Comparison of ENCODE assay signal across 16 mouse cellular contexts in genomic region chr14:31697346-31697745, GRCm38 (mm10). TPM values are rescaled to one million over a fixed set of nuclear protein-coding genes. Genes with fewer than 3 reads are reported as not detected.
DNase-seq lines count a peak whose midpoint lies in the region; ATAC-seq and TF ChIP-seq lines count a peak whose summit lies in the region.
"Had no signal": no experiment of that assay in that cellular context is flagged by ENCODE, and none has a peak within 500 bp of the region (broad histone marks: within the 10 kb centered on the region; RNA-seq: fewer than 3 reads in every experiment).

No protein-coding gene starts in this region.

- H3K79me2 ChIP-seq in heart, adult 2 months (replicated peaks; ENCODE audit: control insufficient read depth, insufficient read depth, low read length), result no peaks in the 10 kb centered on the region

- H3K9me3 ChIP-seq in embryonic facial prominence, embryonic 15.5 days (replicated peaks), result no peaks in the 10 kb centered on the region
- H3K9me3 ChIP-seq in limb, embryonic 14.5 days (ENCODE audit: control insufficient read depth, low read length), result no peaks in the 10 kb centered on the region
- no peaks in the 10 kb centered on the region for H3K9me3 ChIP-seq in hindbrain, embryonic 10.5 days
- H3K9me3 ChIP-seq: megakaryocyte, embryonic 14.5 days had no signal

- peaks cover 3% of the 10 kb centered on the region for H3K4me1 ChIP-seq in heart, adult 2 months (ENCODE audit: control insufficient read depth, insufficient read depth, low read length)
- H3K4me1 ChIP-seq in embryonic facial prominence, embryonic 15.5 days, result no peaks in the 10 kb centered on the region
- H3K4me1 ChIP-seq in limb, embryonic 14.5 days (ENCODE audit: control insufficient read depth, insufficient read depth, low read length), result 0 out of 2 replicates have a peak, but pooled peaks cover 2% of the 10 kb centered on the region
- no peaks in the 10 kb centered on the region for H3K4me1 ChIP-seq in hindbrain, embryonic 10.5 days (replicated peaks)

- ATAC-seq in embryonic facial prominence, embryonic 15.5 days (ENCODE audit: insufficient number of reproducible peaks, low FRiP score, low TSS enrichment, low read depth), result peak; percentile 47; the same call in 1 of the 2 replicates
- ATAC-seq in limb, embryonic 14.5 days (ENCODE audit: low FRiP score, low read depth), result peak; percentile 50; the same call in 1 of the 2 replicates
- ATAC-seq: Patski had no signal

- no peak for TF ChIP-seq CTCF in heart, adult 2 months (IDR thresholded peaks at IDR 0.05)

- H3K36me3 ChIP-seq in heart, adult 2 months (ENCODE audit: control insufficient read depth, insufficient read depth, low read length), result no peaks in the 10 kb centered on the region
- H3K36me3 ChIP-seq in embryonic facial prominence, embryonic 15.5 days, result peaks cover 31% of the 10 kb centered on the region; the same call in 1 of the 2 replicates
- peaks cover 25% of the 10 kb centered on the region for H3K36me3 ChIP-seq in limb, embryonic 14.5 days (ENCODE audit: control insufficient read depth, insufficient read depth, low read length)
- peaks cover 47% of the 10 kb centered on the region for H3K36me3 ChIP-seq in hindbrain, embryonic 10.5 days

- no peaks in the 10 kb centered on the region for H3K27me3 ChIP-seq in heart, adult 2 months (ENCODE audit: control insufficient read depth, insufficient read depth, low read length)
- no peaks in the 10 kb centered on the region for H3K27me3 ChIP-seq in embryonic facial prominence, embryonic 15.5 days
- no peaks in the 10 kb centered on the region for H3K27me3 ChIP-seq in limb, embryonic 14.5 days (ENCODE audit: control insufficient read depth, insufficient read depth, low read length)
- H3K27me3 ChIP-seq in hindbrain, embryonic 10.5 days (ENCODE audit: insufficient read depth, poor library complexity, severe bottlenecking), result no peaks in the 10 kb centered on the region
- H3K27me3 ChIP-seq: megakaryocyte, embryonic 14.5 days; Patski had no signal

- WGBS in heart, adult 2 months, result 67% methylated on average over 3 of the region's 3 CpGs
- 96% methylated on average over 3 of the region's 3 CpGs for WGBS in embryonic facial prominence, embryonic 15.5 days
- 71% methylated on average over 3 of the region's 3 CpGs for WGBS in limb, embryonic 14.5 days
- WGBS in hindbrain, embryonic 10.5 days, result 91% methylated on average over 3 of the region's 3 CpGs

- peak in 1 of 2 experiments; percentile 23 for DNase-seq in heart, adult 2 months
- DNase-seq in heart, postnatal 14 days, result no peak
- DNase-seq in cerebellum, adult 11 months, result peak; percentile 41
- no peak for DNase-seq in limb, embryonic 14.5 days (ENCODE audit: low spot score)
- no peak for DNase-seq in hindbrain, embryonic 10.5 days (ENCODE audit: low spot score)
- DNase-seq in kidney, postnatal 25 days, result no peak
- no peak for DNase-seq in spleen, postnatal 10 days (ENCODE audit: low spot score in 2 of 2)
- DNase-seq: adrenal gland, postnatal 10 days; kidney, adult 2 months; lung, adult 18-20 months had no signal

- no peak for TF ChIP-seq EP300 in heart, adult 2 months (IDR thresholded peaks at IDR 0.05; ENCODE audit: insufficient read depth, low read depth, low read length)

- no peak overlapping the region for H3K4me2 ChIP-seq in embryonic facial prominence, embryonic 15.5 days (replicated peaks)
- H3K4me2 ChIP-seq in limb, embryonic 14.5 days (replicated peaks; ENCODE audit: low read depth, low read length, severe bottlenecking), result no peak overlapping the region
- H3K4me2 ChIP-seq: hindbrain, embryonic 14.5 days had no signal

- H3K4me3 ChIP-seq in heart, adult 2 months, result no peak overlapping the region
- H3K4me3 ChIP-seq in embryonic facial prominence, embryonic 15.5 days (replicated peaks), result no peak overlapping the region
- no peak overlapping the region for H3K4me3 ChIP-seq in limb, embryonic 14.5 days (replicated peaks; ENCODE audit: low read length)
- H3K4me3 ChIP-seq in hindbrain, embryonic 10.5 days, result no peak overlapping the region
- H3K4me3 ChIP-seq: megakaryocyte, embryonic 14.5 days had no signal

- no peak for TF ChIP-seq POLR2A in heart, adult 2 months (IDR thresholded peaks at IDR 0.05; ENCODE audit: insufficient read depth, low read depth, low read length)
- no peak for TF ChIP-seq POLR2A in limb, embryonic 14.5 days (IDR thresholded peaks at IDR 0.05; ENCODE audit: borderline replicate concordance, extremely low read depth, insufficient read depth, insufficient read length)

- no peak overlapping the region for H3K9ac ChIP-seq in heart, adult 2 months (ENCODE audit: low read depth, low read length)
- no peak overlapping the region for H3K9ac ChIP-seq in embryonic facial prominence, embryonic 15.5 days
- no peak overlapping the region for H3K9ac ChIP-seq in limb, embryonic 14.5 days (ENCODE audit: low read depth, low read length, severe bottlenecking)
- H3K9ac ChIP-seq: hindbrain, embryonic 14.5 days had no signal

- intact Hi-C loops in heart, adult 2 months (cut with DNase I), result loop anchor here (5.0 kb wide), 2 partner anchors 40 to 45 kb away; no protein-coding TSS in a partner anchor
- intact Hi-C loops in heart, postnatal 14 days (cut with DNase I), result loop anchor here (5.0 kb wide), 1 partner anchor 35 kb away; no protein-coding TSS in a partner anchor

- H3K27ac ChIP-seq in heart, adult 2 months, result peak overlapping the region; percentile 72
- H3K27ac ChIP-seq in embryonic facial prominence, embryonic 15.5 days (replicated peaks), result no peak overlapping the region
- H3K27ac ChIP-seq in limb, embryonic 14.5 days (replicated peaks; ENCODE audit: low read depth, low read length), result no peak overlapping the region
- no peak overlapping the region for H3K27ac ChIP-seq in hindbrain, embryonic 10.5 days
- H3K27ac ChIP-seq: hindbrain, embryonic 14.5 days had no signal

RNA-seq across cellular contexts. Expression of gene Hacl1, which starts 56.3 kb away (rescaled TPM):
- 10 to 100 TPM in 1 of 2 experiments, 1 to 10 TPM in 1; 8.2 to 10.1 TPM for total RNA-seq in heart, adult 2 months (2021)
- polyA plus RNA-seq in heart, adult 2 months (2012; rRNA removed), result 10.5 and 11.2 TPM in 2 replicates
- total RNA-seq in heart, postnatal 14 days (2021), result 10 to 100 TPM in 1 of 2 experiments, 1 to 10 TPM in 1; 8.8 to 13.1 TPM
- polyA plus RNA-seq in embryonic facial prominence, embryonic 15.5 days (2015; fragmentation: Nextera tagmentation; extraction: Ambion mirVana), result 11.5 and 13.3 TPM in 2 replicates
- 14.7 and 18.2 TPM in 2 replicates for polyA plus RNA-seq in limb, embryonic 14.5 days (2012; rRNA removed)
- 16.5 and 16.6 TPM in 2 replicates for polyA plus RNA-seq in limb, embryonic 14.5 days (2014; fragmentation: Nextera tagmentation; extraction: Ambion mirVana)
- polyA plus RNA-seq in hindbrain, embryonic 10.5 days (2016; fragmentation: Nextera tagmentation; extraction: Ambion mirVana), result 8.2 and 8.8 TPM in 2 replicates

RNA-seq across cellular contexts. Expression of gene Btd, which starts 56.5 kb away (rescaled TPM):
- 10 to 100 TPM; 10.7 to 10.8 TPM for total RNA-seq in heart, adult 2 months (2021)
- 19.1 and 29.1 TPM in 2 replicates for polyA plus RNA-seq in heart, adult 2 months (2012; rRNA removed)
- total RNA-seq in heart, postnatal 14 days (2021), result 10 to 100 TPM; 11.0 to 13.8 TPM
- polyA plus RNA-seq in embryonic facial prominence, embryonic 15.5 days (2015; fragmentation: Nextera tagmentation; extraction: Ambion mirVana), result 33.5 and 33.7 TPM in 2 replicates
- 52.0 and 70.2 TPM in 2 replicates for polyA plus RNA-seq in limb, embryonic 14.5 days (2012; rRNA removed)
- polyA plus RNA-seq in limb, embryonic 14.5 days (2014; fragmentation: Nextera tagmentation; extraction: Ambion mirVana), result 34.7 and 35.8 TPM in 2 replicates
- 14.0 and 14.3 TPM in 2 replicates for polyA plus RNA-seq in hindbrain, embryonic 10.5 days (2016; fragmentation: Nextera tagmentation; extraction: Ambion mirVana)

RNA-seq across cellular contexts. Expression of gene Gm49387, which starts 56.7 kb away (rescaled TPM):
- total RNA-seq in heart, adult 2 months (2021), result under 1 TPM; 0.66 to 0.86 TPM
- 2.4 TPM in 1 of 2 replicates, not detected in the other for polyA plus RNA-seq in heart, adult 2 months (2012; rRNA removed)
- 1 to 10 TPM in 1 of 2 experiments, under 1 TPM in 1; 0.85 to 1.2 TPM for total RNA-seq in heart, postnatal 14 days (2021)
- 2.5 and 3.8 TPM in 2 replicates for polyA plus RNA-seq in embryonic facial prominence, embryonic 15.5 days (2015; fragmentation: Nextera tagmentation; extraction: Ambion mirVana)
- not detected in 2 replicates for polyA plus RNA-seq in limb, embryonic 14.5 days (2012; rRNA removed)
- 3.0 TPM in 1 of 2 replicates, not detected in the other for polyA plus RNA-seq in limb, embryonic 14.5 days (2014; fragmentation: Nextera tagmentation; extraction: Ambion mirVana)
- 0.95 TPM in 1 of 2 replicates, not detected in the other for polyA plus RNA-seq in hindbrain, embryonic 10.5 days (2016; fragmentation: Nextera tagmentation; extraction: Ambion mirVana)
- total RNA-seq: common myeloid progenitor, adult 5-6 weeks; layer of hippocampus, adult 18-20 months had no signal
- polyA plus RNA-seq: hindbrain, embryonic 14.5 days; kidney, adult 2 months had no signal
